Mouse (Mus musculus) hindbrain, embryonic 15.5 days (tissue): ENCODE results near the gene Map7. TPM values are rescaled to one million over a fixed set of nuclear protein-coding genes. Genes with fewer than 3 reads are reported as not detected.

ENCODE experiments used
- ATAC-seq: fragments of 200-750 bp; cut with Nextera tagmentation; 2 replicates; pipeline ENCODE4 v1.8.0; 2017; ENCODE audit warnings: low read depth, moderate number of reproducible peaks, moderate TSS enrichment; ENCODE audit not compliant: low FRiP score
- H3K27ac ChIP-seq: fragments of 300-500 bp; sonication (generic); replicated peaks from 2 replicates; pipeline ENCODE4 v1.5.1; 2015; ENCODE audit warnings: mild to moderate bottlenecking, inconsistent platforms
- H3K27me3 ChIP-seq: fragments of 300-500 bp; sonication (generic); 2 replicates; pipeline ENCODE4 v1.6.1; 2015; ENCODE audit warnings: control low read depth, inconsistent platforms
- H3K36me3 ChIP-seq: fragments of 300-500 bp; sonication (generic); 2 replicates; pipeline ENCODE4 v1.6.1; 2015; ENCODE audit warnings: control low read depth, inconsistent platforms
- H3K4me1 ChIP-seq: fragments of 300-500 bp; sonication (generic); replicated peaks from 2 replicates; pipeline ENCODE4 v1.6.1; 2015; ENCODE audit warnings: control low read depth, inconsistent platforms
- H3K4me2 ChIP-seq: fragments of 300-500 bp; sonication (generic); 2 replicates; pipeline ENCODE4 v1.6.1; 2015; ENCODE audit warnings: moderate library complexity, mild to moderate bottlenecking, inconsistent platforms
- H3K4me3 ChIP-seq: fragments of 300-500 bp; sonication (generic); 2 replicates; pipeline ENCODE4 v1.5.1; 2015; ENCODE audit warnings: mild to moderate bottlenecking, inconsistent platforms
- H3K9ac ChIP-seq: fragments of 300-500 bp; sonication (generic); 2 replicates; pipeline ENCODE4 v1.6.1; 2015; ENCODE audit warnings: inconsistent platforms
- H3K9me3 ChIP-seq: fragments of 300-500 bp; sonication (generic); 2 replicates; pipeline ENCODE4 v1.6.1; 2016; ENCODE audit warnings: control low read depth, inconsistent platforms
- WGBS: fragments of 180-500 bp; shearing (Covaris S2); methylation state at CpG from one replicate; pipeline ENCODE4 v1.1.7; 2015; 5-methylcytosine and 5-hydroxymethylcytosine counted together
- polyA plus RNA-seq: library from polyadenylated mRNA; unstranded; fragments of >200 nt; fragmentation: Nextera tagmentation; extraction: Ambion mirVana; gene quantifications from 2 replicates; pipeline ENCODE4 v1.2.1, GENCODE M21; 2015

The Map7 gene
- polyA plus RNA-seq, 1 experiment from 2014 or later = 10.3 TPM

GRCm38 (mm10) chr10:20197039-20197438, 48.8 kb downstream of the Map7 start:
- WGBS = 83% methylated on average over 7 of the region's 7 CpGs
- no peak overlapping the region for H3K4me2 ChIP-seq
- H3K4me1 ChIP-seq = no peaks in the 10 kb centered on the region; the same call in 1 of the 2 replicates

GRCm38 (mm10) chr10:20198968-20199737, 50.9 kb downstream of the Map7 start:
- Histone ChIP-seq H3K27ac (no peak overlapping the region; the same call in 1 of the 2 replicates), H3K36me3 (no peaks in the 10 kb centered on the region), H3K27me3 (no peaks in the 10 kb centered on the region), H3K9me3 (no peaks in the 10 kb centered on the region), H3K4me2 (no peak overlapping the region), H3K4me3 (no peak overlapping the region), H3K9ac (no peak overlapping the region), H3K4me1 (no peaks in the 10 kb centered on the region; the same call in 1 of the 2 replicates)
- 71% methylated on average over 10 of the region's 10 CpGs for WGBS
- ATAC-seq = no peak

More at GRCm38 (mm10) chr10:20197039-20197438, 48.8 kb downstream of the Map7 start:
- Histone ChIP-seq H3K27me3 (no peaks in the 10 kb centered on the region), H3K27ac (no peak overlapping the region), H3K9me3 (no peaks in the 10 kb centered on the region), H3K36me3 (no peaks in the 10 kb centered on the region), H3K4me3 (no peak overlapping the region), H3K9ac (no peak overlapping the region)
- no peak for ATAC-seq

DNA sequence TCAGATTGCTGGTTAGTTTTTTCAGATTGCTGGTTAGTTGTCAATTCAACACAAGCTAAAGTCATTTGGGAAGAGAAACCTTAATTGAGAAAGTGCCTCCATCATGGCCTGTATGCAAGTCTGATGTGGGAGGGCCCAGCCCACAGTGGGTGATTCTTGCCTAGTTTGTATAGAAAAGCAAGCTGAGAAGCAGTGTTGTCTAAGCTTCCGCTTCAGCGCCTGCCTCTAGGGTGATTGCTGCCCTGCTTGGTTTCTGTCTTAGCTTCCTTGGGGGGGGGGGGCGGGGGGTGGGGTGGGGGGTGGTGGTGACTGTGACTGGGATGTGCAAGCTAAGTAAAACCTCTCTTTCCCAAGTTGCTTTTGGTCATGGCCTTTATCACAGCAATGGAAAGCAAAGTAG, 53.0 kb downstream of the Map7 start:
- 29% methylated on average over 3 of the region's 3 CpGs for WGBS
- Histone ChIP-seq H3K4me1 (no peaks in the 10 kb centered on the region; the same call in 1 of the 2 replicates), H3K9ac (no peak overlapping the region), H3K27me3 (no peaks in the 10 kb centered on the region), H3K4me2 (no peak overlapping the region), H3K36me3 (no peaks in the 10 kb centered on the region), H3K27ac (no peak overlapping the region), H3K4me3 (no peak overlapping the region), H3K9me3 (no peaks in the 10 kb centered on the region)
- no peak for ATAC-seq

- no peak for ATAC-seq
- WGBS = 74% methylated on average over 9 of the region's 9 CpGs
These were observed 53.9 kb downstream of the Map7 start for GRCm38 (mm10) chr10:20202171-20202570.

DNA sequence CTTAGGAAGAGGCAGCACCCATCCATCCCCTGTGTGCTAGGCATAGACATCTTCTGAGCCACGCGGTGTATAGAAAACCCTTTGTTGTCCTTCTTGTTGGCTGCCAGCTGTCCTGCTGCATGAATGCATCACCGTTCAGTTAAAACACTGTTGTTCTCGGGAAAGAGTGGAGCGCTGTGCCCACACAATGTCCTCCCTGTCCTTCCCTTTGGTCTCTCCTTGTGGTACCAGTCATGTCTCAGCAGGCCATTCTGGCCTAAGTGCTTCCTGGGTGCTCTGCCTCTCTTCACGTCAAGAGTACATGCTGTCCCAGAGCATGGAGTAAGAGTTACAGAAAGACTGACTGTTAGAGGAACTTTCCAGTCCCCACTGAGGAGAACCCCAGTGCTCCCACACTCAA, 54.5 kb downstream of the Map7 start:
- Histone ChIP-seq H3K4me3 (no peak overlapping the region), H3K4me1 (no peaks in the 10 kb centered on the region; the same call in 1 of the 2 replicates), H3K27ac (no peak overlapping the region), H3K27me3 (no peaks in the 10 kb centered on the region), H3K9ac (no peak overlapping the region), H3K4me2 (no peak overlapping the region), H3K36me3 (no peaks in the 10 kb centered on the region), H3K9me3 (no peaks in the 10 kb centered on the region)
- WGBS = 38% methylated on average over 6 of the region's 6 CpGs
- ATAC-seq = no peak

More at GRCm38 (mm10) chr10:20202171-20202570, 53.9 kb downstream of the Map7 start:
- no peak overlapping the region for H3K4me3 ChIP-seq
- no peaks in the 10 kb centered on the region for H3K36me3 ChIP-seq
- no peak overlapping the region for H3K27ac ChIP-seq
- no peaks in the 10 kb centered on the region for H3K9me3 ChIP-seq
- H3K9ac ChIP-seq = no peak overlapping the region
- H3K27me3 ChIP-seq = no peaks in the 10 kb centered on the region
- no peak overlapping the region for H3K4me2 ChIP-seq
- H3K4me1 ChIP-seq = no peaks in the 10 kb centered on the region; the same call in 1 of the 2 replicates

DNA sequence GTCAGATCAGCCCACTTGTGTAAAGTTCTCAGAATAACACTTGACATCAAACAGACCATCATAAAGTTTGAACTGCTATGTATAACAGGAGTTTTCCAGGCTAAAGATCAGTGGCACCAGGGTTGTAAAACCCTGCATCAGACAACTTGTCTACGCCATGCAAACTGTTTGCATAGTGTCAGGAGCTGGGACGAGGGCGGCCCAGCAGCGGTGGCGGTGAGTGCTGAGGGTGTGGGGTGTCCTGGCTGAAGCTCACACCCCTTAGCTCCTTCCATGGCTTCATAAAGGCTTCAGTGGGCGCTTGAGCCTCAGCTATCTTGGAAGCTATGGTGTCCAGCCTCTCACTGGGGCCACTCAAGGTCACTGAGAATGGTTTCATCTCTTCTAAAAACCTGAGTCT, 55.2 kb downstream of the Map7 start:
- Histone ChIP-seq H3K4me3 (no peak overlapping the region), H3K4me1 (no peaks in the 10 kb centered on the region; the same call in 1 of the 2 replicates), H3K36me3 (no peaks in the 10 kb centered on the region), H3K27ac (no peak overlapping the region), H3K9me3 (no peaks in the 10 kb centered on the region), H3K9ac (no peak overlapping the region), H3K4me2 (no peak overlapping the region), H3K27me3 (no peaks in the 10 kb centered on the region)
- no peak for ATAC-seq
- 94% methylated on average over 6 of the region's 6 CpGs for WGBS

DNA sequence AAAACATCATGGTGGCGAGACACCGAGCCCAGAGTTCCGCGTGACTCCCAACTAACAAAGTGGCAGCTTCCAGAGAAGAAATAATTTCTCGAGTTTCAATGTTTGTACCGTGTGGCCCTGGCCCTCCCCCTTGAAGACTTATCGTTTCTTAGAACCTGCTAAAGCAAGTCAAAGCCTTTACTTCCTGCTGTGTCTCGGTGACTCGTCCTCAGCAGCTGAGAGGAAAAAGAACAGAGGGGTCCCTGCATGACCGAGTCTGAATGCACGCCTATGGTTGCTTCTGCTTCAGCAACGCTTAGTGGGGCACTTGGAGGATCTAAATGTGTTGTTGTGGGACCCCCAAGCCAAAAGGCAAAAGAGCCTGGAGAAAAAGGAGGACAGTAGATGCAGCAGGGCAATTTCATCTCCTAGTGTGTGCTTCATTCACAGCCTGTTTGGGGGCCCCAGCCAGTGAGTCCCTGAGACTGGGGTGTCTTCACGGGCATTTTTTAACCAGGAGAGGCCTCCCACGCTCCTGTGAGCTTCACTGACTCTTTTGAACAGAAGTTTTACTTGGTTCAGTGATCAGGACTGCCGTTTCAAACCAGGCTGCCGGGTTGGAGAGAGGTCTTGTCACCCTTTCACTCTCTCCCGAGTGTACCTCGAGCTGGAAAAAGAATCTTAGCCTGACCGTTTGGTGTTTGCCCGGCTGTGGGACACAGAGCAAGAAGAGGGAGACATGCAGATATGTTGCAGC, 56.6 kb downstream of the Map7 start:
- H3K9me3 ChIP-seq = no peaks in the 10 kb centered on the region
- H3K4me3 ChIP-seq = no peak overlapping the region
- no peaks in the 10 kb centered on the region; the same call in 1 of the 2 replicates for H3K4me1 ChIP-seq
- no peak overlapping the region for H3K4me2 ChIP-seq
- ATAC-seq = no peak
- H3K27ac ChIP-seq = no peak overlapping the region
- WGBS = 22% methylated on average over 20 of the region's 20 CpGs
- H3K9ac ChIP-seq = no peak overlapping the region
- H3K27me3 ChIP-seq = no peaks in the 10 kb centered on the region
- no peaks in the 10 kb centered on the region for H3K36me3 ChIP-seq

GRCm38 (mm10) chr10:20206966-20207365, 58.7 kb downstream of the Map7 start:
- Histone ChIP-seq H3K4me2 (no peak overlapping the region), H3K9ac (no peak overlapping the region), H3K4me3 (no peak overlapping the region), H3K27ac (no peak overlapping the region), H3K4me1 (no peaks in the 10 kb centered on the region; the same call in 1 of the 2 replicates), H3K36me3 (no peaks in the 10 kb centered on the region), H3K9me3 (no peaks in the 10 kb centered on the region), H3K27me3 (no peaks in the 10 kb centered on the region)
- 67% methylated on average over 7 of the region's 7 CpGs for WGBS
- no peak for ATAC-seq

- no peak for ATAC-seq
- H3K9me3 ChIP-seq = no peaks in the 10 kb centered on the region
- H3K4me1 ChIP-seq = no peaks in the 10 kb centered on the region
- no peak overlapping the region for H3K4me3 ChIP-seq
- no peak overlapping the region for H3K4me2 ChIP-seq
- WGBS = 92% methylated on average over 5 of the region's 5 CpGs
- H3K36me3 ChIP-seq = no peaks in the 10 kb centered on the region
- H3K27ac ChIP-seq = no peak overlapping the region
- no peaks in the 10 kb centered on the region for H3K27me3 ChIP-seq
- H3K9ac ChIP-seq = no peak overlapping the region
These were observed 61.5 kb downstream of the Map7 start for GRCm38 (mm10) chr10:20209609-20210341.

DNA sequence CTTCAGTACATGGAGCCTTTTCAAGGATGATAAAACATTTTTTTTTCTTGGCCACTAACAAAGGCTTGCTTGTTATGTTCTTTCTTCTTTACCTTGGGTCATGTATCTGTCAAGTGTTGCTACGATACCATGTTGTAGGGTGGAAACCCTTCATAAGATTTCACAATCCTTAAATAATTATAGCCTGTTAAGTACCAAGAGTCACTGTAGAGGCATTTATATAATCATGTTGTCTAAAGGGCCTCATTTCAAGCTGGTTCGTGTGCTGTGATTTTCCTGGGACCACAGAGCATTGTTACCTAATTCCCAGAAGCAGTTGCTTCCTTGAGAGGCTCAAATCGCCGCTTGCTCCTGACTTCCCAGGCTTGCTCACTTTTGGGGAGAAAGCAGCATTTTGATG, 66.1 kb downstream of the Map7 start:
- Histone ChIP-seq H3K27ac (no peak overlapping the region), H3K9ac (no peak overlapping the region), H3K4me3 (no peak overlapping the region), H3K4me1 (no peaks in the 10 kb centered on the region), H3K9me3 (no peaks in the 10 kb centered on the region), H3K36me3 (no peaks in the 10 kb centered on the region), H3K27me3 (no peaks in the 10 kb centered on the region), H3K4me2 (no peak overlapping the region)
- ATAC-seq = no peak
- WGBS = 81% methylated on average over 4 of the region's 4 CpGs

GRCm38 (mm10) chr10:20216982-20217381, 68.7 kb downstream of the Map7 start:
- no peak overlapping the region for H3K4me3 ChIP-seq
- H3K27me3 ChIP-seq = no peaks in the 10 kb centered on the region
- ATAC-seq = no peak
- H3K27ac ChIP-seq = no peak overlapping the region
- no peaks in the 10 kb centered on the region for H3K9me3 ChIP-seq
- no peaks in the 10 kb centered on the region for H3K4me1 ChIP-seq
- H3K9ac ChIP-seq = no peak overlapping the region
- no peaks in the 10 kb centered on the region for H3K36me3 ChIP-seq
- 91% methylated on average over 6 of the region's 6 CpGs for WGBS
- H3K4me2 ChIP-seq = no peak overlapping the region

DNA sequence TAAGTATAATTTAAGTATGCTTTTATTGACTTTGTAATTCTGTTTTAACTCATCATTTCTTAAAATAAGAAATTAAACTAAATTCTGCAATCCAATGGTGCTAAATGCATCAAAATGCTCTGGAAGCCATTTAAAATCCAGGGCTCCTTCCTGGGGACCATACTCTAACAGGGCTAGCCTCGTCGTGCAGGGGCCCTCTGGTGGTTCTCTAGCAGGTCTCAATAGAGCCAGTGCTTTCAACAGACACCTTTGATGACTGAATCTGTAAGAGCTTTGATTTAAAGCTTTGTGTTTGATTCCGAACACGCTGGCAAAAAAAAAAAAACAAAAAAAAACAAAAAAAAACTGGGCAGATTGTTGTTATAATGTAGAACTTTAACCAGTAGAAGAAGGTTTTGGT, 70.6 kb downstream of the Map7 start:
- Histone ChIP-seq H3K9ac (no peak overlapping the region), H3K4me1 (no peaks in the 10 kb centered on the region), H3K9me3 (no peaks in the 10 kb centered on the region), H3K4me2 (no peak overlapping the region), H3K27ac (no peak overlapping the region), H3K36me3 (no peaks in the 10 kb centered on the region), H3K27me3 (no peaks in the 10 kb centered on the region), H3K4me3 (no peak overlapping the region)
- 83% methylated on average over 4 of the region's 4 CpGs for WGBS
- no peak for ATAC-seq
